Mouse (Mus musculus) layer of hippocampus, postnatal 25 days (tissue): Measurements from ENCODE around the gene Klk1. TPM values are rescaled to one million over a fixed set of nuclear protein-coding genes. Genes with fewer than 3 reads are reported as not detected.
"Not testable (repeated sequence)": the region's sequence is repeated elsewhere in the genome, so short reads cannot be mapped to it uniquely, and the experiment has no call there.

ENCODE experiments used
- DNase-seq, 2 experiments: peaks; one replicate each; pipeline ENCODE4 v3.0.0; 2022; ENCODE audit warnings: mixed read lengths in 2 of 2, low spot score in 1 of 2; ENCODE audit errors: extremely low spot score in 1 of 2
- total RNA-seq, 2 experiments: library from RNA; stranded (reverse); gene quantifications; 2 replicates each; pipeline ENCODE4 v1.2.3; 2021

Gene Klk1
- total RNA-seq, 2 experiments from 2014 or later = not detected

GRCm38 (mm10) chr7:44250732-44251275 lies 25.6 kb downstream of the Klk1 start:
- not testable (repeated sequence) for DNase-seq

- no peak for DNase-seq
Measured at GRCm38 (mm10) chr7:44253023-44253616, 28.0 kb downstream of the Klk1 start.

GRCm38 (mm10) chr7:44254930-44255329 lies 29.8 kb downstream of the Klk1 start:
- no peak for DNase-seq

GRCm38 (mm10) chr7:44257278-44257677 lies 32.1 kb downstream of the Klk1 start, which contains the start of gene Acp4:
Gene Acp4 (minus strand): TSS chr7:44257378.
- DNase-seq = no peak

GRCm38 (mm10) chr7:44260410-44260809 lies 35.2 kb downstream of the Klk1 start:
- no peak for DNase-seq

- no peak for DNase-seq
Measured at GRCm38 (mm10) chr7:44261147-44261546, 36.0 kb downstream of the Klk1 start, which contains the start of gene Gm15517. Gene Gm15517 (plus strand): TSS chr7:44261447.

- DNase-seq = peak; percentile 98 to 100
Measured at GRCm38 (mm10) chr7:44262791-44263643, 37.9 kb downstream of the Klk1 start.

GRCm38 (mm10) chr7:44268117-44268516 lies 43.0 kb downstream of the Klk1 start:
- DNase-seq = no peak

GRCm38 (mm10) chr7:44269397-44269796 lies 44.2 kb downstream of the Klk1 start:
- DNase-seq = no peak

GRCm38 (mm10) chr7:44271309-44271708 lies 46.1 kb downstream of the Klk1 start:
- no peak for DNase-seq

GRCm38 (mm10) chr7:44272546-44272945 lies 47.4 kb downstream of the Klk1 start:
- DNase-seq = no peak

- DNase-seq = no peak
Measured at GRCm38 (mm10) chr7:44273446-44273845, 48.3 kb downstream of the Klk1 start.

- no peak for DNase-seq
Measured at GRCm38 (mm10) chr7:44274096-44274495, 48.9 kb downstream of the Klk1 start.

GRCm38 (mm10) chr7:44275546-44275945 lies 50.4 kb downstream of the Klk1 start:
- DNase-seq = no peak

- no peak for DNase-seq
Measured at GRCm38 (mm10) chr7:44276461-44277249, 51.5 kb downstream of the Klk1 start.

- peak in 1 of 2 experiments; percentile 62 for DNase-seq
Measured at GRCm38 (mm10) chr7:44277250-44277622, 52.1 kb downstream of the Klk1 start.

Other genes with a start within 250 kb of the Klk1 start
- not detected for gene Klk1b9, start 249.3 kb upstream of the Klk1 start, total RNA-seq
- not detected for gene Klk1b11, start 229.5 kb upstream of the Klk1 start, total RNA-seq
- not detected for gene Klk1b26, start 213.2 kb upstream of the Klk1 start, total RNA-seq
- not detected for gene Klk1b27, start 173.1 kb upstream of the Klk1 start, total RNA-seq
- gene Klk1b21, start 123.0 kb upstream of the Klk1 start, total RNA-seq = not detected
- gene Klk1b22, start 112.7 kb upstream of the Klk1 start, total RNA-seq = not detected
- not detected for gene Klk1b16, start 88.6 kb upstream of the Klk1 start, total RNA-seq
- gene Klk1b24, start 37.1 kb upstream of the Klk1 start, total RNA-seq = not detected
- not detected for gene Klk1b3, start 27.2 kb upstream of the Klk1 start, total RNA-seq
- not detected for gene Klk1b4, start 17.9 kb upstream of the Klk1 start, total RNA-seq
- gene Klk1b5, start 9.4 kb upstream of the Klk1 start, total RNA-seq = not detected
- not detected for gene Gm36864, start 10.8 kb downstream of the Klk1 start, total RNA-seq
- gene 1700028J19Rik, start 21.3 kb downstream of the Klk1 start, total RNA-seq = 1 to 10 TPM; 1.1 to 1.3 TPM
- gene 2410002F23Rik, start 21.4 kb downstream of the Klk1 start, total RNA-seq = 10 to 100 TPM; 75.3 to 94.3 TPM
- not detected for gene Acp4, start 32.0 kb downstream of the Klk1 start, total RNA-seq
- gene Gm15517, start 36.1 kb downstream of the Klk1 start, total RNA-seq = not detected
- 1 to 10 TPM; 3.1 to 3.5 TPM for gene Clec11a, start 81.5 kb downstream of the Klk1 start, total RNA-seq
- gene Shank1, start 84.9 kb downstream of the Klk1 start, total RNA-seq = 100 to 1,000 TPM; 502 to 670 TPM
- gene Syt3, start 158.7 kb downstream of the Klk1 start, total RNA-seq = 10 to 100 TPM; 91.3 to 92.1 TPM
- 1 to 10 TPM; 3.8 to 4.1 TPM for gene 1700008O03Rik, start 160.5 kb downstream of the Klk1 start, total RNA-seq
- 100 to 1,000 TPM; 322 to 333 TPM for gene Lrrc4b, start 203.7 kb downstream of the Klk1 start, total RNA-seq
- gene Aspdh, start 240.0 kb downstream of the Klk1 start, total RNA-seq = 10 to 100 TPM; 10.9 to 13.2 TPM
- gene Josd2, start 242.6 kb downstream of the Klk1 start, total RNA-seq = 100 to 1,000 TPM; 102 to 107 TPM